Mouse (Mus musculus) heart, adult 2 months (tissue): Measurements from ENCODE around the gene Tcaf3. TPM values are rescaled to one million over a fixed set of nuclear protein-coding genes. Genes with fewer than 3 reads are reported as not detected.
A peak's percentile ranks its signal among the peaks of the same experiment; 100 is the strongest.

Source experiments
- DNase-seq, 2 experiments: peaks; one replicate each; pipeline ENCODE4 v3.0.0; 2021
- H3K27ac ChIP-seq: fragments of 200-600 bp; 2 replicates; pipeline ENCODE4 v1.8.1; 2022
- H3K27me3 ChIP-seq: fragments of 200-500 bp; 2 replicates; pipeline ENCODE4 v1.6.1; 2012; ENCODE audit warnings: mild to moderate bottlenecking, low read length, inconsistent platforms, mixed read lengths; ENCODE audit not compliant: control insufficient read depth, insufficient read depth
- H3K36me3 ChIP-seq: fragments of 200-500 bp; 2 replicates; pipeline ENCODE4 v1.6.1; 2012; ENCODE audit warnings: low read length, inconsistent platforms; ENCODE audit not compliant: control insufficient read depth, insufficient read depth
- H3K4me1 ChIP-seq: fragments of 200-500 bp; 2 replicates; pipeline ENCODE4 v1.6.1; 2011; ENCODE audit warnings: low read length; ENCODE audit not compliant: control insufficient read depth, insufficient read depth
- H3K4me3 ChIP-seq: fragments of 200-600 bp; 2 replicates; pipeline ENCODE4 v1.8.1; 2022
- H3K79me2 ChIP-seq: fragments of 200-500 bp; replicated peaks from 2 replicates; pipeline ENCODE4 v1.6.1; 2012; ENCODE audit warnings: mild to moderate bottlenecking, inconsistent platforms, low read length, moderate library complexity, mixed read lengths; ENCODE audit not compliant: control insufficient read depth, insufficient read depth
- H3K9ac ChIP-seq: fragments of 200-500 bp; 2 replicates; pipeline ENCODE4 v1.6.1; 2012; ENCODE audit warnings: low read depth, mild to moderate bottlenecking, control low read depth, inconsistent platforms, low read length, mixed read lengths
- CTCF ChIP-seq: fragments of 200-600 bp; IDR thresholded peaks from 2 replicates; pipeline ENCODE4 v1.8.1; 2022; ENCODE audit warnings: antibody characterized with exemption, mild to moderate bottlenecking, moderate library complexity
- EP300 ChIP-seq: fragments of 200-500 bp; IDR thresholded peaks from 2 replicates; pipeline ENCODE4 v1.6.1; 2011; ENCODE audit warnings: low read depth, low read length, control low read depth; ENCODE audit not compliant: insufficient read depth
- POLR2A ChIP-seq: fragments of 200-500 bp; IDR thresholded peaks from 2 replicates; pipeline ENCODE4 v1.6.1; 2011; ENCODE audit warnings: mild to moderate bottlenecking, low read depth, low read length, control low read depth; ENCODE audit not compliant: insufficient read depth
- WGBS: fragments of 180-500 bp; shearing (Covaris S2); methylation state at CpG from one replicate; pipeline ENCODE4 v1.1.7; 2018; 5-methylcytosine and 5-hydroxymethylcytosine counted together
- intact Hi-C: fragments of 180-260 bp; cut with DNase I; formaldehyde crosslinking; loops from one replicate; pipeline ENCODE4 v1.15.1; 2025
- polyA plus RNA-seq: library from polyadenylated mRNA; depleted of rRNA; stranded (reverse); fragments of >200 nt; gene quantifications from 2 replicates; pipeline ENCODE4 v1.2.3, GENCODE M21; 2012
- total RNA-seq, 2 experiments: library from RNA; stranded (reverse); gene quantifications; 2 replicates each; pipeline ENCODE4 v1.2.3; 2021

Tcaf3 gene
- total and polyA plus RNA-seq, 3 experiments = not detected

DNA sequence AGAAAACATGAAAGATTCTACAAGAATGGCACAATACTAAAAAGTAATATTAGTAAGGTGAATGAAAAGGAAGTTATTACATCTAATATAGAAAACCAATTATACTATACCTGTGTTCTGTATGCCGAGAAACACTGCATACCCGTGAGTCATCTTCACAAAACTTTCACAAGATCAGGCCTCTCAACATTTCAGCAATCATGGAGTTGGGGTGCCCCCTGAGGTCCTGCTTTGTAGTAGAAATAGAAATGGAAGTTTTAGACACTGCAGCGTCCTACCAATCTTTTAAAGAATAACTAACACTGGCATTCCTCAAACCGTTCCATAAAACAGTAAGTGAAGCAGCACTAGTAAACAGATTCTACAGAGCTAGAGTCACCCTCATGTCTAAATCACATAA, 18.8 kb downstream of the Tcaf3 start:
- intact Hi-C loops = no loop called here

DNA sequence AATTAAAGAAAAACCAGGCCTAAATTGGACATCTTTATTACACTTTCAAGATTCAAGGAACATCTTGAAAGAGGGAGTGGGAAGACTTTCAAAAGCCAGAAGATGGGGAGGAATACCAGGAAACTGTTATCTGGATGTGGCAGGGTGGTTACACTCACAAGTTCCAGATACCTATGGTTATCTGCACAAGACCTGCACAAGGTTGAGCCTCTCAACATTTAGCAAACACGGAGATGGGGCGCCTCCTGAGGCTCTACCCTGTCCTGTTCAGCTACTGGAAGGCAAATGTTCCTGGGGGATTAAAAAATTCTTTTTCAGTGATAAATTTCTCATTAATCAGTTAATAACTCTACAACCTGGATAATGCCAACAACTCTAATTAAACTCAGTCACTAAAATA, 20.1 kb downstream of the Tcaf3 start:
- H3K79me2 ChIP-seq = no peaks in the 10 kb centered on the region
- intact Hi-C loops = no loop called here
- H3K9ac ChIP-seq = no peak overlapping the region
- H3K36me3 ChIP-seq = no peaks in the 10 kb centered on the region
- H3K4me3 ChIP-seq = no peak overlapping the region
- DNase-seq = no peak
- H3K27me3 ChIP-seq = no peaks in the 10 kb centered on the region
- 83% methylated on average over 2 of the region's 2 CpGs for WGBS
- H3K4me1 ChIP-seq = no peaks in the 10 kb centered on the region
- TF ChIP-seq POLR2A = no peak
- no peak for TF ChIP-seq EP300
- no peak for TF ChIP-seq CTCF
- H3K27ac ChIP-seq = no peak overlapping the region

More for the DNA sequence above, 18.8 kb downstream of the Tcaf3 start:
- H3K27ac ChIP-seq = no peak overlapping the region
- 39% methylated on average over 4 of the region's 4 CpGs for WGBS
- TF ChIP-seq POLR2A = no peak
- peak; percentile 53 for TF ChIP-seq CTCF
- TF ChIP-seq EP300 = no peak
- no peak for DNase-seq
- H3K79me2 ChIP-seq = no peaks in the 10 kb centered on the region
- H3K4me3 ChIP-seq = no peak overlapping the region
- no peak overlapping the region for H3K9ac ChIP-seq
- no peaks in the 10 kb centered on the region for H3K4me1 ChIP-seq
- no peaks in the 10 kb centered on the region for H3K36me3 ChIP-seq
- no peaks in the 10 kb centered on the region for H3K27me3 ChIP-seq

- no peak for DNase-seq
- intact Hi-C loops = no loop called here
- no peak overlapping the region for H3K4me3 ChIP-seq
- no peaks in the 10 kb centered on the region for H3K27me3 ChIP-seq
- 63% methylated on average over 2 of the region's 2 CpGs for WGBS
- no peaks in the 10 kb centered on the region for H3K4me1 ChIP-seq
- no peaks in the 10 kb centered on the region for H3K36me3 ChIP-seq
- H3K79me2 ChIP-seq = no peaks in the 10 kb centered on the region
- TF ChIP-seq CTCF (no peak), EP300 (no peak), POLR2A (no peak)
- no peak overlapping the region for H3K9ac ChIP-seq
- no peak overlapping the region for H3K27ac ChIP-seq
Measured at GRCm38 (mm10) chr6:42568205-42568604, 29.3 kb downstream of the Tcaf3 start.

GRCm38 (mm10) chr6:42566076-42566598, 31.4 kb downstream of the Tcaf3 start:
- Histone ChIP-seq H3K36me3 (no peaks in the 10 kb centered on the region), H3K79me2 (no peaks in the 10 kb centered on the region), H3K27me3 (no peaks in the 10 kb centered on the region), H3K4me1 (no peaks in the 10 kb centered on the region), H3K4me3 (no peak overlapping the region), H3K9ac (no peak overlapping the region), H3K27ac (no peak overlapping the region)
- intact Hi-C loops = no loop called here
- TF ChIP-seq CTCF = no peak
- no peak for TF ChIP-seq POLR2A
- no peak for TF ChIP-seq EP300
- 59% methylated on average over 2 of the region's 2 CpGs for WGBS
- no peak for DNase-seq

GRCm38 (mm10) chr6:42562280-42562679, 35.2 kb downstream of the Tcaf3 start:
- Histone ChIP-seq H3K27me3 (no peaks in the 10 kb centered on the region), H3K4me1 (no peaks in the 10 kb centered on the region), H3K4me3 (no peak overlapping the region), H3K9ac (no peak overlapping the region), H3K27ac (no peak overlapping the region), H3K79me2 (no peaks in the 10 kb centered on the region), H3K36me3 (no peaks in the 10 kb centered on the region)
- no peak for DNase-seq
- TF ChIP-seq POLR2A (no peak), CTCF (no peak), EP300 (no peak)
- intact Hi-C loops = no loop called here
- 32% methylated on average over 2 of the region's 2 CpGs for WGBS

- Histone ChIP-seq H3K79me2 (no peaks in the 10 kb centered on the region), H3K27me3 (no peaks in the 10 kb centered on the region), H3K9ac (no peak overlapping the region), H3K36me3 (no peaks in the 10 kb centered on the region), H3K4me3 (no peak overlapping the region), H3K4me1 (no peaks in the 10 kb centered on the region), H3K27ac (no peak overlapping the region)
- intact Hi-C loops = no loop called here
- 46% methylated on average over 5 of the region's 5 CpGs for WGBS
- TF ChIP-seq EP300 (no peak), CTCF (no peak), POLR2A (no peak)
- DNase-seq = no peak
Measured at GRCm38 (mm10) chr6:42560885-42561284, 36.6 kb downstream of the Tcaf3 start.
